Mouse (Mus musculus): ENCODE results near the gene Gm20696. TPM values are rescaled to one million over a fixed set of nuclear protein-coding genes. Genes with fewer than 3 reads are reported as not detected.

Gene Gm20696
- polyA plus RNA-seq, 2 experiments, result 0.16 to 0.33 TPM

- Histone ChIP-seq H3K9ac (replicated peaks) (no peak overlapping the region), H3K27ac (no peak overlapping the region), H3K4me1 (replicated peaks; ENCODE audit: control insufficient read depth in 2 of 2, insufficient read depth in 2 of 2, low read length in 1 of 2) (peaks cover 0 to 10% of the 10 kb centered on the region in 2 experiments; a peak in 2 of 4 replicates), H3K9me3 (ENCODE audit: control insufficient read depth, low read length) (no peaks in the 10 kb centered on the region), H3K4me3 (ENCODE audit: insufficient read depth in 1 of 2, low read depth in 2 of 2, low read length in 2 of 2) (no peak overlapping the region), H3K4me2 (ENCODE audit: low read depth) (no peak overlapping the region), H3K27me3 (ENCODE audit: control insufficient read depth, insufficient read depth, low read length) (no peaks in the 10 kb centered on the region), H3K36me3 (replicated peaks; ENCODE audit: control insufficient read depth, insufficient read depth, low read depth) (no peaks in the 10 kb centered on the region)
- DNase-seq (ENCODE audit: low read depth in 3 of 3, low spot score in 3 of 3), result no peak
- TF ChIP-seq CTCF (IDR thresholded peaks at IDR 0.05; ENCODE audit: low read depth), result no peak
- no peak for TF ChIP-seq EP300 (IDR thresholded peaks at IDR 0.05; ENCODE audit: low read depth)
- WGBS (ENCODE audit: insufficient replicate concordance), result 50% methylated on average over 6 of the region's 6 CpGs
- ATAC-seq (ENCODE audit: insufficient read depth), result no peak
Observed at GRCm38 (mm10) chr6:99403755-99404390, 262.7 kb downstream of the Gm20696 start.

GRCm38 (mm10) chr6:99402941-99403340 lies 263.7 kb downstream of the Gm20696 start:
- H3K36me3 ChIP-seq (replicated peaks; ENCODE audit: control insufficient read depth, insufficient read depth, low read depth), result no peaks in the 10 kb centered on the region
- H3K4me2 ChIP-seq (ENCODE audit: low read depth), result no peak overlapping the region
- no peak overlapping the region for H3K4me3 ChIP-seq (ENCODE audit: insufficient read depth in 1 of 2, low read depth in 2 of 2, low read length in 2 of 2)
- no peak overlapping the region for H3K27ac ChIP-seq
- no peaks in the 10 kb centered on the region for H3K27me3 ChIP-seq (ENCODE audit: control insufficient read depth, insufficient read depth, low read length)
- H3K4me1 ChIP-seq (replicated peaks; ENCODE audit: control insufficient read depth in 2 of 2, insufficient read depth in 2 of 2, low read length in 1 of 2), result peaks cover 0 to 10% of the 10 kb centered on the region in 2 experiments; a peak in 2 of 4 replicates
- no peak for DNase-seq (ENCODE audit: low read depth in 3 of 3, low spot score in 3 of 3)
- TF ChIP-seq EP300 (IDR thresholded peaks at IDR 0.05; ENCODE audit: low read depth), result no peak
- TF ChIP-seq CTCF (IDR thresholded peaks at IDR 0.05; ENCODE audit: low read depth), result no peak
- no peak for ATAC-seq (ENCODE audit: insufficient read depth)
- no peak overlapping the region for H3K9ac ChIP-seq (replicated peaks)
- WGBS (ENCODE audit: insufficient replicate concordance), result 53% methylated on average over 9 of the region's 9 CpGs
- no peaks in the 10 kb centered on the region for H3K9me3 ChIP-seq (ENCODE audit: control insufficient read depth, low read length)

GRCm38 (mm10) chr6:99402370-99402769 lies 264.2 kb downstream of the Gm20696 start:
- ATAC-seq (ENCODE audit: insufficient read depth), result no peak
- Histone ChIP-seq H3K9ac (replicated peaks) (no peak overlapping the region), H3K27me3 (ENCODE audit: control insufficient read depth, insufficient read depth, low read length) (no peaks in the 10 kb centered on the region), H3K4me2 (ENCODE audit: low read depth) (no peak overlapping the region), H3K27ac (no peak overlapping the region), H3K9me3 (ENCODE audit: control insufficient read depth, low read length) (no peaks in the 10 kb centered on the region), H3K36me3 (replicated peaks; ENCODE audit: control insufficient read depth, insufficient read depth, low read depth) (no peaks in the 10 kb centered on the region), H3K4me1 (replicated peaks; ENCODE audit: control insufficient read depth in 2 of 2, insufficient read depth in 2 of 2, low read length in 1 of 2) (peaks cover 0 to 10% of the 10 kb centered on the region in 2 experiments; a peak in 2 of 4 replicates), H3K4me3 (ENCODE audit: insufficient read depth in 1 of 2, low read depth in 2 of 2, low read length in 2 of 2) (no peak overlapping the region)
- 63% methylated on average over 3 of the region's 3 CpGs for WGBS (ENCODE audit: insufficient replicate concordance)
- no peak for DNase-seq (ENCODE audit: low read depth in 3 of 3, low spot score in 3 of 3)
- TF ChIP-seq EP300 (IDR thresholded peaks at IDR 0.05; ENCODE audit: low read depth) (no peak), CTCF (IDR thresholded peaks at IDR 0.05; ENCODE audit: low read depth) (no peak)

- Histone ChIP-seq H3K9ac (replicated peaks) (no peak overlapping the region), H3K27ac (no peak overlapping the region), H3K36me3 (replicated peaks; ENCODE audit: control insufficient read depth, insufficient read depth, low read depth) (no peaks in the 10 kb centered on the region), H3K4me2 (ENCODE audit: low read depth) (no peak overlapping the region), H3K9me3 (ENCODE audit: control insufficient read depth, low read length) (no peaks in the 10 kb centered on the region), H3K4me1 (replicated peaks; ENCODE audit: control insufficient read depth in 2 of 2, insufficient read depth in 2 of 2, low read length in 1 of 2) (peaks cover 0 to 10% of the 10 kb centered on the region in 2 experiments; a peak in 2 of 4 replicates), H3K4me3 (ENCODE audit: insufficient read depth in 1 of 2, low read depth in 2 of 2, low read length in 2 of 2) (no peak overlapping the region), H3K27me3 (ENCODE audit: control insufficient read depth, insufficient read depth, low read length) (no peaks in the 10 kb centered on the region)
- WGBS (ENCODE audit: insufficient replicate concordance), result 60% methylated on average over 6 of the region's 6 CpGs
- TF ChIP-seq EP300 (IDR thresholded peaks at IDR 0.05; ENCODE audit: low read depth) (no peak), CTCF (IDR thresholded peaks at IDR 0.05; ENCODE audit: low read depth) (no peak)
- DNase-seq (ENCODE audit: low read depth in 3 of 3, low spot score in 3 of 3) (no peak), ATAC-seq (ENCODE audit: insufficient read depth) (no peak)
Observed at GRCm38 (mm10) chr6:99401801-99402200, 264.8 kb downstream of the Gm20696 start.

GRCm38 (mm10) chr6:99401211-99401610 lies 265.4 kb downstream of the Gm20696 start:
- Histone ChIP-seq H3K36me3 (replicated peaks; ENCODE audit: control insufficient read depth, insufficient read depth, low read depth) (no peaks in the 10 kb centered on the region), H3K4me2 (ENCODE audit: low read depth) (no peak overlapping the region), H3K9me3 (ENCODE audit: control insufficient read depth, low read length) (no peaks in the 10 kb centered on the region), H3K4me3 (ENCODE audit: insufficient read depth in 1 of 2, low read depth in 2 of 2, low read length in 2 of 2) (no peak overlapping the region), H3K27ac (no peak overlapping the region), H3K4me1 (replicated peaks; ENCODE audit: control insufficient read depth in 2 of 2, insufficient read depth in 2 of 2, low read length in 1 of 2) (peaks cover 0 to 10% of the 10 kb centered on the region in 2 experiments; a peak in 2 of 4 replicates), H3K9ac (replicated peaks) (no peak overlapping the region), H3K27me3 (ENCODE audit: control insufficient read depth, insufficient read depth, low read length) (no peaks in the 10 kb centered on the region)
- ATAC-seq (ENCODE audit: insufficient read depth) (no peak), DNase-seq (ENCODE audit: low read depth in 3 of 3, low spot score in 3 of 3) (no peak)
- TF ChIP-seq EP300 (IDR thresholded peaks at IDR 0.05; ENCODE audit: low read depth) (no peak), CTCF (IDR thresholded peaks at IDR 0.05; ENCODE audit: low read depth) (no peak)
- 47% methylated on average over 2 of the region's 2 CpGs for WGBS (ENCODE audit: insufficient replicate concordance)

Data from liver, embryonic 14.5 days (tissue).